Comparison of ENCODE assay signal across 9 mouse cellular contexts in genomic region chr4:59382131-59382530, GRCm38 (mm10). TPM values are rescaled to one million over a fixed set of nuclear protein-coding genes. Genes with fewer than 3 reads are reported as not detected.
DNase-seq lines count a peak whose midpoint lies in the region; ATAC-seq lines count a peak whose summit lies in the region.
"Had no signal": no experiment of that assay in that cellular context is flagged by ENCODE, and none has a peak within 500 bp of the region (broad histone marks: within the 10 kb centered on the region; RNA-seq: fewer than 3 reads in every experiment).

No protein-coding gene starts in this region.

- DNase-seq in adrenal gland, postnatal 25 days = peak; percentile 15
- DNase-seq in adrenal gland, adult 18-20 months (ENCODE audit: low spot score in 2 of 2) = no peak
- no peak for DNase-seq in forebrain, embryonic 14.5 days (ENCODE audit: low spot score)
- peak; percentile 33 for DNase-seq in kidney, adult 9 months
- no peak for DNase-seq in frontal cortex, adult 2 months (ENCODE audit: extremely low spot score in 1 of 2, low spot score in 1 of 2)
- no peak for DNase-seq in cerebellum, adult 18-20 months
- DNase-seq: liver, embryonic 13.5 days had no signal

- H3K27ac ChIP-seq in forebrain, embryonic 14.5 days (ENCODE audit: low read depth, low read length) = no peak overlapping the region
- H3K27ac ChIP-seq in neural tube, embryonic 12.5 days = no peak overlapping the region
- H3K27ac ChIP-seq: liver, embryonic 13.5 days had no signal

- H3K36me3 ChIP-seq in forebrain, embryonic 14.5 days (ENCODE audit: control insufficient read depth, insufficient read depth, low read length) = no peaks in the 10 kb centered on the region
- no peaks in the 10 kb centered on the region for H3K36me3 ChIP-seq in neural tube, embryonic 12.5 days

- H3K4me1 ChIP-seq in forebrain, embryonic 14.5 days (ENCODE audit: control insufficient read depth, insufficient read depth, low read length) = no peaks in the 10 kb centered on the region; the same call in none of the 2 replicates
- H3K4me1 ChIP-seq in neural tube, embryonic 12.5 days = no peaks in the 10 kb centered on the region

- WGBS in forebrain, embryonic 14.5 days = 20% methylated on average over 12 of the region's 12 CpGs
- 31% methylated on average over 12 of the region's 12 CpGs for WGBS in neural tube, embryonic 12.5 days

- no peaks in the 10 kb centered on the region for H3K27me3 ChIP-seq in forebrain, embryonic 14.5 days (replicated peaks; ENCODE audit: control insufficient read depth, insufficient read depth, low read length)
- H3K27me3 ChIP-seq in neural tube, embryonic 12.5 days (replicated peaks) = no peaks in the 10 kb centered on the region
- H3K27me3 ChIP-seq: liver, embryonic 13.5 days had no signal

- no peaks in the 10 kb centered on the region for H3K9me3 ChIP-seq in forebrain, embryonic 14.5 days (replicated peaks; ENCODE audit: control insufficient read depth, low read length)
- no peaks in the 10 kb centered on the region for H3K9me3 ChIP-seq in neural tube, embryonic 12.5 days
- H3K9me3 ChIP-seq: liver, embryonic 13.5 days had no signal

- H3K4me2 ChIP-seq in forebrain, embryonic 14.5 days (ENCODE audit: low read length) = peak overlapping the region; percentile 19; the same call in 1 of the 2 replicates
- peak overlapping the region; percentile 43 for H3K4me2 ChIP-seq in neural tube, embryonic 12.5 days (replicated peaks)
- H3K4me2 ChIP-seq: liver, embryonic 13.5 days had no signal

- no peak for ATAC-seq in forebrain, embryonic 14.5 days
- ATAC-seq in neural tube, embryonic 12.5 days (ENCODE audit: low FRiP score, low read depth) = no peak
- ATAC-seq in megakaryocyte progenitor cell, adult 5-6 weeks (replicated peaks; ENCODE audit: poor library complexity) = no peak

- no peak overlapping the region; the same call in 1 of the 2 replicates for H3K4me3 ChIP-seq in forebrain, embryonic 14.5 days (ENCODE audit: low read depth, low read length)
- H3K4me3 ChIP-seq in neural tube, embryonic 12.5 days = 0 out of 2 replicates have a peak overlapping the region, but pooled peaks have one; percentile 2
- H3K4me3 ChIP-seq: liver, embryonic 13.5 days had no signal

- peak overlapping the region; percentile 25; the same call in 1 of the 2 replicates for H3K9ac ChIP-seq in forebrain, embryonic 14.5 days (ENCODE audit: low read length)
- H3K9ac ChIP-seq in neural tube, embryonic 12.5 days = no peak overlapping the region
- H3K9ac ChIP-seq: liver, embryonic 13.5 days had no signal

RNA-seq across cellular contexts. Expression of gene Susd1, which starts 56.3 kb away (rescaled TPM):
- total RNA-seq in adrenal gland, postnatal 25 days (2021) = 2.8 and 4.0 TPM in 2 replicates
- 1 to 10 TPM; 3.8 to 4.7 TPM for total RNA-seq in adrenal gland, adult 18-20 months (2021)
- polyA plus RNA-seq in forebrain, embryonic 14.5 days (2014; fragmentation: Nextera tagmentation; extraction: Ambion mirVana) = 0.66 and 0.70 TPM in 2 replicates
- 1.2 and 1.3 TPM in 2 replicates for polyA plus RNA-seq in neural tube, embryonic 12.5 days (2016; fragmentation: Nextera tagmentation; extraction: Ambion mirVana)
- 13.9 and 14.4 TPM in 2 replicates for polyA plus RNA-seq in frontal cortex, adult 2 months (2012; rRNA removed)
- 46.3 and 54.3 TPM in 2 replicates for total RNA-seq in megakaryocyte progenitor cell, adult 5-6 weeks (2015)
- 92.2 and 105 TPM in 2 replicates for total RNA-seq in megakaryocyte progenitor cell, adult 5-6 weeks (2017)

Comparison
In these comparisons a context has a peak if more than half of its experiments do, and no peak if none do; other contexts are left out.
1. DNase-seq: peak in adrenal gland, postnatal 25 days (single experiment) and kidney, adult 9 months (single experiment); none in adrenal gland, adult 18-20 months (0 of 2), forebrain, embryonic 14.5 days (single experiment), frontal cortex, adult 2 months (0 of 2) and cerebellum, adult 18-20 months (0 of 2).